Mouse (Mus musculus): Measurements from ENCODE around the gene Rbm28. TPM values are rescaled to one million over a fixed set of nuclear protein-coding genes. Genes with fewer than 3 reads are reported as not detected.

Gene Rbm28
- polyA plus RNA-seq, 1 experiment, result 43.8 TPM

GRCm38 (mm10) chr6:29145456-29146307, 19.1 kb downstream of the Rbm28 start:
- no peak overlapping the region for H3K27ac ChIP-seq (ENCODE audit: insufficient read depth, low read depth, low read length)

GRCm38 (mm10) chr6:29144971-29145370, 19.8 kb downstream of the Rbm28 start:
- TF ChIP-seq CTCF (IDR thresholded peaks at IDR 0.05; ENCODE audit: low read depth, low read length) (no peak), POLR2A (IDR thresholded peaks at IDR 0.05; ENCODE audit: borderline replicate concordance, low read depth, low read length) (no peak)
- no peak overlapping the region for H3K27ac ChIP-seq (ENCODE audit: insufficient read depth, low read depth, low read length)
- no peaks in the 10 kb centered on the region for H3K4me1 ChIP-seq (ENCODE audit: control insufficient read depth, insufficient read depth, low read length)
- no peak overlapping the region for H3K4me3 ChIP-seq (ENCODE audit: insufficient read depth, low read length)

More at GRCm38 (mm10) chr6:29145456-29146307, 19.1 kb downstream of the Rbm28 start:
- TF ChIP-seq CTCF (IDR thresholded peaks at IDR 0.05; ENCODE audit: low read depth, low read length) (no peak), POLR2A (IDR thresholded peaks at IDR 0.05; ENCODE audit: borderline replicate concordance, low read depth, low read length) (no peak)
- H3K4me3 ChIP-seq (ENCODE audit: insufficient read depth, low read length), result no peak overlapping the region
- H3K4me1 ChIP-seq (ENCODE audit: control insufficient read depth, insufficient read depth, low read length), result no peaks in the 10 kb centered on the region

- TF ChIP-seq POLR2A (IDR thresholded peaks at IDR 0.05; ENCODE audit: borderline replicate concordance, low read depth, low read length) (no peak), CTCF (IDR thresholded peaks at IDR 0.05; ENCODE audit: low read depth, low read length) (no peak)
- Histone ChIP-seq H3K4me3 (ENCODE audit: insufficient read depth, low read length) (no peak overlapping the region), H3K27ac (ENCODE audit: insufficient read depth, low read depth, low read length) (no peak overlapping the region), H3K4me1 (ENCODE audit: control insufficient read depth, insufficient read depth, low read length) (no peaks in the 10 kb centered on the region)
Observed at GRCm38 (mm10) chr6:29143608-29144007, 21.2 kb downstream of the Rbm28 start.

- H3K27ac ChIP-seq (ENCODE audit: insufficient read depth, low read depth, low read length), result no peak overlapping the region
- no peaks in the 10 kb centered on the region for H3K4me1 ChIP-seq (ENCODE audit: control insufficient read depth, insufficient read depth, low read length)
- no peak overlapping the region for H3K4me3 ChIP-seq (ENCODE audit: insufficient read depth, low read length)
- TF ChIP-seq POLR2A (IDR thresholded peaks at IDR 0.05; ENCODE audit: borderline replicate concordance, low read depth, low read length) (no peak), CTCF (IDR thresholded peaks at IDR 0.05; ENCODE audit: low read depth, low read length) (no peak)
Observed at GRCm38 (mm10) chr6:29137441-29137840, 27.4 kb downstream of the Rbm28 start.

- TF ChIP-seq CTCF (IDR thresholded peaks at IDR 0.05; ENCODE audit: low read depth, low read length), result no peak
- no peak for TF ChIP-seq POLR2A (IDR thresholded peaks at IDR 0.05; ENCODE audit: borderline replicate concordance, low read depth, low read length)
- Histone ChIP-seq H3K4me3 (ENCODE audit: insufficient read depth, low read length) (no peak overlapping the region), H3K4me1 (ENCODE audit: control insufficient read depth, insufficient read depth, low read length) (no peaks in the 10 kb centered on the region), H3K27ac (ENCODE audit: insufficient read depth, low read depth, low read length) (no peak overlapping the region)
Observed at GRCm38 (mm10) chr6:29133100-29133499, 31.7 kb downstream of the Rbm28 start.

- no peak overlapping the region for H3K27ac ChIP-seq (ENCODE audit: insufficient read depth, low read depth, low read length)
- no peak for TF ChIP-seq POLR2A (IDR thresholded peaks at IDR 0.05; ENCODE audit: borderline replicate concordance, low read depth, low read length)
- TF ChIP-seq CTCF (IDR thresholded peaks at IDR 0.05; ENCODE audit: low read depth, low read length), result no peak
- H3K4me1 ChIP-seq (ENCODE audit: control insufficient read depth, insufficient read depth, low read length), result no peaks in the 10 kb centered on the region
- H3K4me3 ChIP-seq (ENCODE audit: insufficient read depth, low read length), result no peak overlapping the region
Observed at GRCm38 (mm10) chr6:29126878-29127426, 37.9 kb downstream of the Rbm28 start.

GRCm38 (mm10) chr6:29119990-29120389, 44.8 kb downstream of the Rbm28 start:
- TF ChIP-seq CTCF (IDR thresholded peaks at IDR 0.05; ENCODE audit: low read depth, low read length), result no peak
- TF ChIP-seq POLR2A (IDR thresholded peaks at IDR 0.05; ENCODE audit: borderline replicate concordance, low read depth, low read length), result no peak
- Histone ChIP-seq H3K4me1 (ENCODE audit: control insufficient read depth, insufficient read depth, low read length) (no peaks in the 10 kb centered on the region; the same call in 1 of the 2 replicates), H3K27ac (ENCODE audit: insufficient read depth, low read depth, low read length) (no peak overlapping the region), H3K4me3 (ENCODE audit: insufficient read depth, low read length) (no peak overlapping the region)

- no peak overlapping the region for H3K27ac ChIP-seq (ENCODE audit: insufficient read depth, low read depth, low read length)
- no peaks in the 10 kb centered on the region; the same call in 1 of the 2 replicates for H3K4me1 ChIP-seq (ENCODE audit: control insufficient read depth, insufficient read depth, low read length)
- TF ChIP-seq CTCF (IDR thresholded peaks at IDR 0.05; ENCODE audit: low read depth, low read length), result no peak
- TF ChIP-seq POLR2A (IDR thresholded peaks at IDR 0.05; ENCODE audit: borderline replicate concordance, low read depth, low read length), result no peak
- no peak overlapping the region for H3K4me3 ChIP-seq (ENCODE audit: insufficient read depth, low read length)
Observed at GRCm38 (mm10) chr6:29118963-29119362, 45.8 kb downstream of the Rbm28 start.

GRCm38 (mm10) chr6:29118231-29118630, 46.6 kb downstream of the Rbm28 start:
- TF ChIP-seq POLR2A (IDR thresholded peaks at IDR 0.05; ENCODE audit: borderline replicate concordance, low read depth, low read length) (no peak), CTCF (IDR thresholded peaks at IDR 0.05; ENCODE audit: low read depth, low read length) (no peak)
- no peaks in the 10 kb centered on the region; the same call in 1 of the 2 replicates for H3K4me1 ChIP-seq (ENCODE audit: control insufficient read depth, insufficient read depth, low read length)
- H3K4me3 ChIP-seq (ENCODE audit: insufficient read depth, low read length), result no peak overlapping the region
- no peak overlapping the region for H3K27ac ChIP-seq (ENCODE audit: insufficient read depth, low read depth, low read length)

Measured in bone marrow macrophage, adult 2 months (primary cell).